ENCODE assay signal across 8 mouse cellular contexts in genomic region chr3:116904158-116904557, GRCm38 (mm10). TPM values are rescaled to one million over a fixed set of nuclear protein-coding genes. Genes with fewer than 3 reads are reported as not detected.
DNase-seq lines count a peak whose midpoint lies in the region; ATAC-seq and TF ChIP-seq lines count a peak whose summit lies in the region.

No protein-coding gene starts in this region.

- no peaks in the 10 kb centered on the region for H3K9me3 ChIP-seq in G1E (replicated peaks)
- H3K9me3 ChIP-seq in embryonic facial prominence, embryonic 10.5 days = no peaks in the 10 kb centered on the region

- no peak for DNase-seq in G1E (ENCODE audit: low spot score)
- DNase-seq in adrenal gland, postnatal 10 days = peak; percentile 86
- DNase-seq in embryonic facial prominence, embryonic 10.5 days (ENCODE audit: low spot score) = peak; percentile 70
- peak; percentile 74 for DNase-seq in heart, adult 8-10 months (ENCODE audit: low spot score)
- DNase-seq in layer of hippocampus, adult 2 months (ENCODE audit: low spot score in 2 of 2) = peak; percentile 84 to 85
- peak; percentile 80 for DNase-seq in lung, postnatal 14 days
- peak; percentile 89 to 90 for DNase-seq in right cerebral cortex, adult 2 months (ENCODE audit: low spot score in 2 of 2)
- DNase-seq in spleen, postnatal 4 days (ENCODE audit: low spot score in 2 of 2) = no peak

- H3K27ac ChIP-seq in embryonic facial prominence, embryonic 10.5 days (replicated peaks) = no peak overlapping the region
- peak overlapping the region; percentile 73 for H3K27ac ChIP-seq in layer of hippocampus, adult 2 months

- peaks cover 88% of the 10 kb centered on the region for H3K36me3 ChIP-seq in G1E (replicated peaks)
- H3K36me3 ChIP-seq in embryonic facial prominence, embryonic 10.5 days (replicated peaks) = no peaks in the 10 kb centered on the region

- ATAC-seq in G1E (ENCODE audit: extremely low read depth, insufficient number of reproducible peaks, low FRiP score, poor library complexity, severe bottlenecking) = no peak

- WGBS in embryonic facial prominence, embryonic 10.5 days = 25% methylated on average over 6 of the region's 6 CpGs

- H3K27me3 ChIP-seq in G1E (ENCODE audit: insufficient read depth, low read length) = no peaks in the 10 kb centered on the region
- H3K27me3 ChIP-seq in embryonic facial prominence, embryonic 10.5 days (replicated peaks; ENCODE audit: low read depth, poor library complexity, severe bottlenecking) = no peaks in the 10 kb centered on the region

- TF ChIP-seq CTCF in G1E (IDR thresholded peaks at IDR 0.05; ENCODE audit: low read depth, low read length) = peak; percentile 49; the same call in 1 of the 2 replicates
- peak; percentile 86 for TF ChIP-seq CTCF in layer of hippocampus, adult 2 months (conservative IDR thresholded peaks at IDR 0.05)

- H3K4me1 ChIP-seq in G1E (ENCODE audit: insufficient read depth, low read depth, low read length) = no peaks in the 10 kb centered on the region
- no peaks in the 10 kb centered on the region for H3K4me1 ChIP-seq in embryonic facial prominence, embryonic 10.5 days

- H3K4me3 ChIP-seq in G1E (ENCODE audit: low read depth, low read length) = no peak overlapping the region
- H3K4me3 ChIP-seq in embryonic facial prominence, embryonic 10.5 days = no peak overlapping the region
- no peak overlapping the region for H3K4me3 ChIP-seq in layer of hippocampus, adult 2 months

RNA-seq across cellular contexts. Expression of gene Frrs1, which starts 44.9 kb away (rescaled TPM):
- total RNA-seq in G1E (2014; fragmentation: Nextera tagmentation) = 99.0 and 105 TPM in 2 replicates
- total RNA-seq in G1E (2017) = 33.5 and 37.1 TPM in 2 replicates
- polyA plus RNA-seq in G1E (2012) = 8.7 and 26.1 TPM in 2 replicates
- 10 to 100 TPM; 13.9 to 17.4 TPM for total RNA-seq in adrenal gland, postnatal 10 days (2021)
- polyA plus RNA-seq in embryonic facial prominence, embryonic 10.5 days (2016; fragmentation: Nextera tagmentation; extraction: Ambion mirVana) = 13.8 and 15.1 TPM in 2 replicates
- total RNA-seq in heart, adult 8-10 months (2022) = 1 to 10 TPM; 2.3 to 4.7 (median 3.9) TPM
- total RNA-seq in layer of hippocampus, adult 2 months (2021) = 1 to 10 TPM; 1.3 to 1.5 TPM

Comparison
In these comparisons a context has a peak if more than half of its experiments do, and no peak if none do; other contexts are left out.
1. DNase-seq: peak in adrenal gland, postnatal 10 days (single experiment), embryonic facial prominence, embryonic 10.5 days (single experiment), heart, adult 8-10 months (single experiment), layer of hippocampus, adult 2 months (2 of 2), lung, postnatal 14 days (single experiment) and right cerebral cortex, adult 2 months (2 of 2); none in G1E (single experiment) and spleen, postnatal 4 days (0 of 2).